Mouse (Mus musculus) cerebellum, postnatal 14 days (tissue): ENCODE results near the gene 1700017B05Rik.
"Not testable (repeated sequence)": the region's sequence is repeated elsewhere in the genome, so short reads cannot be mapped to it uniquely, and the experiment has no call there.

Experiments
- DNase-seq, 2 experiments: peaks; one replicate each; pipeline ENCODE4 v3.0.0; 2021; ENCODE audit warnings: mixed read lengths in 2 of 2

The 1700017B05Rik gene

GRCm38 (mm10) chr9:57212448-57213222, 49.8 kb downstream of the 1700017B05Rik start:
- DNase-seq: no peak

- DNase-seq: peak; percentile 60 to 69
Observed at GRCm38 (mm10) chr9:57209316-57209715, 53.1 kb downstream of the 1700017B05Rik start.

GRCm38 (mm10) chr9:57206896-57207295, 55.5 kb downstream of the 1700017B05Rik start:
- DNase-seq: no peak

- DNase-seq: not testable (repeated sequence)
Observed at GRCm38 (mm10) chr9:57203571-57203970, 58.8 kb downstream of the 1700017B05Rik start.
